Mouse (Mus musculus) erythroblast, embryonic 14.5 days (primary cell): ENCODE data around the gene Pigl. TPM values are rescaled to one million over a fixed set of nuclear protein-coding genes. Genes with fewer than 3 reads are reported as not detected.
"Not testable (repeated sequence)": the region's sequence is repeated elsewhere in the genome, so short reads cannot be mapped to it uniquely, and the experiment has no call there.

ENCODE experiments used
- H3K27me3 ChIP-seq: 2 replicates; pipeline ENCODE4 v1.6.1; 2012; ENCODE audit warnings: inconsistent platforms; ENCODE audit not compliant: control insufficient read depth
- H3K36me3 ChIP-seq: 2 replicates; pipeline ENCODE4 v1.6.1; 2012; ENCODE audit warnings: mild to moderate bottlenecking, inconsistent platforms; ENCODE audit not compliant: control insufficient read depth
- H3K4me1 ChIP-seq: 2 replicates; pipeline ENCODE4 v1.6.1; 2012; ENCODE audit warnings: inconsistent platforms; ENCODE audit not compliant: control insufficient read depth
- H3K4me3 ChIP-seq: replicated peaks from 2 replicates; pipeline ENCODE3; 2012; ENCODE audit warnings: moderate library complexity, mild to moderate bottlenecking, inconsistent platforms
- H3K9me3 ChIP-seq: 2 replicates; pipeline ENCODE4 v1.6.1; 2012; ENCODE audit warnings: low read length, inconsistent platforms, mixed read lengths; ENCODE audit not compliant: control insufficient read depth
- GATA1 ChIP-seq: IDR thresholded peaks from 2 replicates; pipeline ENCODE4 v1.6.1; 2012; ENCODE audit warnings: low read length, inconsistent platforms, mixed read lengths
- TAL1 ChIP-seq: IDR thresholded peaks from 3 replicates; pipeline ENCODE4 v1.6.1; 2012; ENCODE audit warnings: low read length, inconsistent platforms, mixed read lengths
- polyA plus RNA-seq: library from polyadenylated mRNA; stranded (reverse); fragments of >175 nt; gene quantifications from 2 replicates; pipeline ENCODE4 v1.2.3, GENCODE M21; 2012

Gene Pigl
- polyA plus RNA-seq, 1 experiment = 0.11 TPM

DNA sequence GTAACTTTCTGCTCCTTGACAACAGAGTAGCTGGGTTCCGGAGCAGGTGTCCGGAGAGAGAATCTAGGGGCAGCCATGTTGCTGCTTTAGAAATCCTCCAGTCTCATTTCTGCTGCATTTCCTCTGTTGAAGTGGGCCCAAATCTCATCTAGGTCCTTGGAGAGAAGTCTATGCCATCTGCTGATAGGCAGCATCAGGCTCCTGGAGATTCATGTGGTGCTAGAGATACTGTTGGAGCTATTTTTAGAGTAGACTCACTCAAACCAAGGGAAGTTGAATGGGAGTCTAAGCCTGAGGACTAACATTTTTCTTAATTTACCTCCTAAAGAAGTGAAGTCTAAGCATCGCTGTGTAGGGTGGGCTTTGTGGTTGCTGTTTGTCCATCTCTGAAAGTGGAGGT lies 6.4 kb downstream of the Pigl start:
- Histone ChIP-seq H3K4me3 (peak overlapping the region; percentile 30), H3K4me1 (peaks cover 71% of the 10 kb centered on the region), H3K27me3 (no peaks in the 10 kb centered on the region), H3K36me3 (peaks cover 4% of the 10 kb centered on the region), H3K9me3 (no peaks in the 10 kb centered on the region)
- TF ChIP-seq GATA1 (peak; percentile 44), TAL1 (peak; percentile 74)

- TF ChIP-seq GATA1 (no peak), TAL1 (no peak)
- no peaks in the 10 kb centered on the region for H3K27me3 ChIP-seq
- H3K4me3 ChIP-seq = no peak overlapping the region
- peaks cover 4% of the 10 kb centered on the region for H3K36me3 ChIP-seq
- H3K4me1 ChIP-seq = peaks cover 67% of the 10 kb centered on the region
- H3K9me3 ChIP-seq = no peaks in the 10 kb centered on the region
These were observed 7.6 kb downstream of the Pigl start for GRCm38 (mm10) chr11:62465849-62466248.

GRCm38 (mm10) chr11:62466546-62466945 lies 8.3 kb downstream of the Pigl start:
- Histone ChIP-seq H3K27me3 (no peaks in the 10 kb centered on the region), H3K4me3 (no peak overlapping the region), H3K4me1 (peaks cover 65% of the 10 kb centered on the region), H3K9me3 (no peaks in the 10 kb centered on the region), H3K36me3 (peaks cover 2% of the 10 kb centered on the region)
- TF ChIP-seq TAL1 = no peak
- TF ChIP-seq GATA1 = no peak

DNA sequence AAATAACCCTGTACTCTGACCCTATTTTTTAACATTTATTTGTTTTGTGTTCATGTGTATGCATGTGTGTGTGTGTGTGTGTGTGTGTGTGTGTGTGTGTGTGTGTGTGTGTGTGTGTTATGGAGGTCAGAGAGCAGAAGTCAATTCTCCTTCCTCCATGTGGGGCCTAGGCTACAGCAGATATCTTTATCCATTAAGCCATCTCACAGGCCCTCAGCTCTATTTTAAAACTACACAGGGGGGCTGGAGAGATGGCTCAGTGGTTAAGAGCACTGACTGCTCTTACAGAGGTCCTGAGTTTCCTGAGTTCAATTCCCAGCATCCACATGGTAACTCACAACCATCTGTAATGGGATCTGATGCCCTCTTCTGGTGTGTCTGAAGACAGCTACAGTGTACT lies 9.0 kb downstream of the Pigl start:
- not testable (repeated sequence) for H3K4me3 ChIP-seq, H3K27me3 ChIP-seq, H3K9me3 ChIP-seq, H3K36me3 ChIP-seq
- H3K4me1 ChIP-seq = peaks cover 63% of the 10 kb centered on the region

DNA sequence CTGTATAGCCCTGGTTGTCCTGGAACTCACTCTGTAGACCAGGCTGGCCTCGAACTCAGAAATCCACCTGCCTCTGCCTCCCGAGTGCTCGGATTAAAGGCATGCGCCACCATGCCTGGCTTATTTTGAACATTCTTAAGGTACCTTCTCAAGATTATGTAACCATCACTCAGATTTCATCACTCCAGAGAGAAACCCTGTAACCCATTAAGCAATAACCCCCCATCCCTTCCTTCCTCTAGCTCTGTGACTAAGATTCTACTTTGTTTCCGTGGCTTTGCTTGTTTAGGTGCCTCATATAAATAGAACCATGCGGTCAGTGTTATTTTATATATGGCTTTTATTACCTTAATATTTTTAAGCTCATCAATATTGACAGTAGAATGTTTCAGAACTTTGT lies 12.2 kb downstream of the Pigl start:
- no peaks in the 10 kb centered on the region for H3K27me3 ChIP-seq
- TF ChIP-seq GATA1 (no peak), TAL1 (no peak)
- no peaks in the 10 kb centered on the region for H3K9me3 ChIP-seq
- peaks cover 35% of the 10 kb centered on the region for H3K4me1 ChIP-seq
- H3K4me3 ChIP-seq = no peak overlapping the region
- H3K36me3 ChIP-seq = no peaks in the 10 kb centered on the region; the same call in none of the 2 replicates

- TF ChIP-seq GATA1 = no peak
- no peak for TF ChIP-seq TAL1
- H3K4me3 ChIP-seq = no peak overlapping the region
- H3K4me1 ChIP-seq = peaks cover 6% of the 10 kb centered on the region
- no peaks in the 10 kb centered on the region for H3K9me3 ChIP-seq
- H3K36me3 ChIP-seq = peaks cover 3% of the 10 kb centered on the region
- no peaks in the 10 kb centered on the region for H3K27me3 ChIP-seq
These were observed 15.3 kb downstream of the Pigl start for GRCm38 (mm10) chr11:62473516-62473915.

DNA sequence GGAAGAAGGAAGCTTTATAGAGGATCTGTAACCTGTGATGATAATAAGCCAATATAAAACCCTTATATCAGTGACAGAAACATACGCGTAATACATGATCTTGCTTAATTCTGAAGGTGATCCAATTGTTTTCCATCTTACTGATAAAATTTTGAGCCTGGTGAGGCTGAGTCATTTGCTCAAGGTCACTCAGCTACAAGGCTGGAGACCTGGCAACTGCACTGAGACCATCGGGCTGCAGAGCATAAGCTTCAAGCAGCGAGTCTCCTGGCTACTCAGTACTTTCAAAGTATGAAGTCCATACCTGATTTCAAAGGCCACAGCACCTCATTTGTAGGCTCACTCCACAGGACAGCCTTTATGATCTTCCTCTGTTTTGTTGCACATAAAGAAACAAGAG lies 17.9 kb downstream of the Pigl start:
- no peak for TF ChIP-seq TAL1
- TF ChIP-seq GATA1 = no peak
- no peaks in the 10 kb centered on the region for H3K27me3 ChIP-seq
- no peak overlapping the region for H3K4me3 ChIP-seq

GRCm38 (mm10) chr11:62478931-62479330 lies 20.7 kb downstream of the Pigl start:
- Histone ChIP-seq H3K4me1 (no peaks in the 10 kb centered on the region), H3K9me3 (no peaks in the 10 kb centered on the region), H3K36me3 (peaks cover 3% of the 10 kb centered on the region), H3K4me3 (no peak overlapping the region), H3K27me3 (no peaks in the 10 kb centered on the region)
- no peak for TF ChIP-seq GATA1
- no peak for TF ChIP-seq TAL1

More for the DNA sequence above, 17.9 kb downstream of the Pigl start:
- Histone ChIP-seq H3K36me3 (peaks cover 3% of the 10 kb centered on the region), H3K4me1 (no peaks in the 10 kb centered on the region), H3K9me3 (no peaks in the 10 kb centered on the region)

GRCm38 (mm10) chr11:62479581-62479980 lies 21.3 kb downstream of the Pigl start:
- Histone ChIP-seq H3K9me3 (no peaks in the 10 kb centered on the region), H3K36me3 (peaks cover 3% of the 10 kb centered on the region), H3K4me1 (no peaks in the 10 kb centered on the region), H3K4me3 (no peak overlapping the region), H3K27me3 (no peaks in the 10 kb centered on the region)
- TF ChIP-seq TAL1 (no peak), GATA1 (no peak)

DNA sequence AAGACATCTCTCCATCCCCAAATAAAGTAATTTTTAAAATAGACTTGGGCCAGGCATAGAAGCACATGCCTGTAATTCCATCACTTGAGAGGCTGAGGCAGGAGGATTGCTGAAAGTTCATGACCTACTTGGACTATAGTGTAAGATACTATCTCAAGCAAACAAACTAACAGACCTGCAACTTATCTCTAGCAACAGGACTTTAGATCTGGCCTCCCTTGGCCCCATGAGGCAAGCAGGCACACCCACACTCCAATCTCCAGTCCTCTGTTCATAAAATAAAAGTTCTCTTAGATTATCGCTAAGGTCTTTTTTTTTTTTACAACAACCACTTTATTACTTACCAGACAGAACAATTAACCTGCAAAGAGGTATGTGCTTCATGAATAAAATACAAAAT lies 28.7 kb downstream of the Pigl start:
- H3K4me3 ChIP-seq = no peak overlapping the region
- no peaks in the 10 kb centered on the region for H3K36me3 ChIP-seq
- H3K9me3 ChIP-seq = no peaks in the 10 kb centered on the region
- peaks cover 20% of the 10 kb centered on the region for H3K4me1 ChIP-seq
- no peaks in the 10 kb centered on the region for H3K27me3 ChIP-seq
- TF ChIP-seq TAL1 (no peak), GATA1 (no peak)
